Mouse (Mus musculus) small intestine, adult 2 months (tissue): ENCODE data around the gene Mrps23.

ENCODE experiments used
- CTCF ChIP-seq: fragments of 200-500 bp; IDR thresholded peaks from 2 replicates; pipeline ENCODE4 v1.5.1; 2012; ENCODE audit warnings: low read depth, mild to moderate bottlenecking, control low read depth, inconsistent platforms, low read length, moderate library complexity, mixed read lengths; ENCODE audit not compliant: insufficient replicate concordance, insufficient read length; ENCODE audit errors: extremely low read depth
- POLR2A ChIP-seq: fragments of 200-500 bp; IDR thresholded peaks from 2 replicates; pipeline ENCODE4 v1.6.1; 2012; ENCODE audit warnings: low read depth, mild to moderate bottlenecking, control low read depth, inconsistent platforms, low read length, moderate library complexity

- TF ChIP-seq POLR2A (no peak), CTCF (no peak)
Measured at GRCm38 (mm10) chr11:88158842-88159246, 45.3 kb upstream of the Mrps23 start.
